Mouse (Mus musculus) erythroid progenitor cell, adult 5-6 weeks (primary cell): ENCODE measurements around the gene Cklf. TPM values are rescaled to one million over a fixed set of nuclear protein-coding genes. Genes with fewer than 3 reads are reported as not detected.

Experiments used
- ATAC-seq: replicated peaks from 2 replicates; pipeline ENCODE4 v1.8.0; 2016; ENCODE audit warnings: moderate number of reproducible peaks, mild to moderate bottlenecking, moderate TSS enrichment, inconsistent platforms; ENCODE audit not compliant: poor library complexity, low FRiP score, severe bottlenecking
- total RNA-seq, 2 experiments: library from RNA; stranded (forward) in 1 of 2; stranded (reverse) in 1 of 2; fragments of 150-400 nt in 1 of 2; fragments of 186-747, 209-891 nt in 1 of 2; gene quantifications; 2 replicates each; pipeline versions ENCODE4 v1.2.3 to v1.2.4; 2015 to 2017; ENCODE audit warnings: low replicate concordance in 2 of 2

Cklf gene
- total RNA-seq (2015; ENCODE audit: low replicate concordance) (28.1 and 44.4 TPM in 2 replicates), total RNA-seq (2017; ENCODE audit: low replicate concordance) (13.5 and 23.4 TPM in 2 replicates)

- peak; percentile 86 for ATAC-seq
Measured at GRCm38 (mm10) chr8:104250439-104251367, at the start of gene Cklf. TSS of gene Cklf (plus strand) at chr8:104250861.

- ATAC-seq: no peak
Measured at GRCm38 (mm10) chr8:104201622-104202021, 49.0 kb upstream of the Cklf start.

- ATAC-seq: no peak
Measured at GRCm38 (mm10) chr8:104202320-104202719, 48.3 kb upstream of the Cklf start.

- no peak for ATAC-seq
Measured at GRCm38 (mm10) chr8:104205292-104205691, 45.4 kb upstream of the Cklf start.

- no peak for ATAC-seq
Measured at GRCm38 (mm10) chr8:104217601-104218000, 33.1 kb upstream of the Cklf start.

- ATAC-seq: no peak
Measured at GRCm38 (mm10) chr8:104219079-104219478, 31.6 kb upstream of the Cklf start.

- ATAC-seq: peak; percentile 62; the same call in 1 of the 2 replicates
Measured at GRCm38 (mm10) chr8:104219806-104220205, 30.9 kb upstream of the Cklf start.

GRCm38 (mm10) chr8:104227048-104227447, 23.6 kb upstream of the Cklf start:
- ATAC-seq: no peak

GRCm38 (mm10) chr8:104230377-104230776, 20.3 kb upstream of the Cklf start:
- ATAC-seq: no peak

GRCm38 (mm10) chr8:104232039-104232438, 18.6 kb upstream of the Cklf start:
- no peak for ATAC-seq

GRCm38 (mm10) chr8:104232919-104233318, 17.7 kb upstream of the Cklf start:
- no peak for ATAC-seq

- no peak for ATAC-seq
Measured at GRCm38 (mm10) chr8:104234573-104234972, 16.1 kb upstream of the Cklf start.

- ATAC-seq: no peak
Measured at GRCm38 (mm10) chr8:104239418-104239861, 11.2 kb upstream of the Cklf start.

- ATAC-seq: no peak
Measured at GRCm38 (mm10) chr8:104242038-104242644, 8.5 kb upstream of the Cklf start.

GRCm38 (mm10) chr8:104246621-104247020, 4.0 kb upstream of the Cklf start:
- no peak for ATAC-seq

GRCm38 (mm10) chr8:104247054-104247907, 3.4 kb upstream of the Cklf start:
- ATAC-seq: no peak

- ATAC-seq: no peak
Measured at GRCm38 (mm10) chr8:104247908-104248275, 2.8 kb upstream of the Cklf start.

GRCm38 (mm10) chr8:104248276-104248675, 2.4 kb upstream of the Cklf start, which contains the start of gene Tk2:
TSS of gene Tk2 (minus strand) at chr8:104248558.
- peak; percentile 77 for ATAC-seq

- no peak for ATAC-seq
Measured at GRCm38 (mm10) chr8:104249442-104249996, 1.1 kb upstream of the Cklf start.

GRCm38 (mm10) chr8:104251461-104251860, 800 bp downstream of the Cklf start:
- peak; percentile 33; the same call in 1 of the 2 replicates for ATAC-seq
